Mouse (Mus musculus) gonadal fat pad, adult 2 months (tissue): ENCODE data around the gene Il21r. TPM values are rescaled to one million over a fixed set of nuclear protein-coding genes. Genes with fewer than 3 reads are reported as not detected.

ENCODE experiments used
- DNase-seq: peaks from one replicate; pipeline ENCODE4 v3.0.0-alpha.2; 2012; ENCODE audit warnings: low read depth
- polyA plus RNA-seq: library from polyadenylated mRNA; depleted of rRNA; stranded (reverse); fragments of >200 nt; gene quantifications from 2 replicates; pipeline ENCODE4 v1.2.3, GENCODE M21; 2012; rRNA removed

Il21r gene
- 1.5 and 1.8 TPM in 2 replicates for polyA plus RNA-seq

DNA sequence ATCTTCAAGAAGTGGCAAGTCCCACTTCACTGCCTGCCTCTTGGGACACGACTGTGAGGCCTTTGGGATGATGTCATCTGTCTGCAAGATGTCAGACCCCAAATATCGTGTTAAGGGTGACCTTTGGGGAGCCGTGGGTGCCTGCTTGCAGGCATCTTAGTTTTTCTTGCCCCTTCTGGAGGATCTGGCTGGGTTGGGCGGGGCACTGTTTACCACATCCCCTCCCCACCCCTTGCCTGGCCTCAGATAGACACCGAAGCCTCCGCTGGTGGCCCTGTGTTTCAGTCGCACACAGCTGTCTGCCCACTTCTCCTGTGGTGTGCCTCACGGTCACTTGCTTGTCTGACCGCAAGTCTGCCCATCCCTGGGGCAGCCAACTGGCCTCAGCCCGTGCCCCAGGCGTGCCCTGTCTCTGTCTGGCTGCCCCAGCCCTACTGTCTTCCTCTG lies at the start of gene Il21r:
Gene Il21r, plus strand, starts transcription at position 245 of the 447 bp plus-strand sequence.
- no peak for DNase-seq

DNA sequence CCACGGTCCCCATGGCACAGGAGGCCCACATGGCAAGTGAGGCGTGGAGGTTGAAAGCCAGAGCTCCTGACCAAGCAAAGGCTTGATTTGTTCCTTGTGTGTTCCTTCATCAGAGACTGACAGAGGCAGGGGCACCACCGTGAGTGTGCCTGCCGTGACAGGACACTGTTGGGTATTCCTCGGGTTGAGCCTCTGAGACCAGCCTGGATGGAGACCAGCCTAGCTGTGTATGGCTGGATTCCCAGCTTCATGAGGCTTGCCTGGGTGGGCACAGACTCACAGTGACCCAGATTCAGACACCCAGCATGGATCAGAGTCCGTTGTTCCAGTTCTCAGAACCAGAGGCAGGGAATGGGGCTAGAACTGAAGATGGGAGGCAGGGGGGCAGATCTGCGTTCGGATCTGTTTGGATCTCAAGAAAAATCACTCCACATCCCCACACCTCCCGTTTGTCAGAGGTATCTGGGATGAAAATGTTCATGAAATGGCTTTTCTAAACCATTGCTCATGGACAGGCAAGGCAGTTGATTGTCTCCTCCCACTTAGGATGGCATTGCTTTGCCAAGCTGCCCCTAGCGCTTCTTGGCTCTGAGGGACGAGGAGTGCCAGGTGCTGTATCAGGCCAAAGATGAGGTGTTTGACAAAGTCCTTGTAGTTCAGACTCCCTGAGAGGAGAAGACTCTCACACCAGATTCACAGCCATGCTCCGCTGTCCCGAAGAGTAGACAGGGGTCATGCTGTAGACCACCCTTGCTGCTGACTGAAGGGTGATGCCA lies 49.4 kb upstream of the Il21r start:
- no peak for DNase-seq

DNA sequence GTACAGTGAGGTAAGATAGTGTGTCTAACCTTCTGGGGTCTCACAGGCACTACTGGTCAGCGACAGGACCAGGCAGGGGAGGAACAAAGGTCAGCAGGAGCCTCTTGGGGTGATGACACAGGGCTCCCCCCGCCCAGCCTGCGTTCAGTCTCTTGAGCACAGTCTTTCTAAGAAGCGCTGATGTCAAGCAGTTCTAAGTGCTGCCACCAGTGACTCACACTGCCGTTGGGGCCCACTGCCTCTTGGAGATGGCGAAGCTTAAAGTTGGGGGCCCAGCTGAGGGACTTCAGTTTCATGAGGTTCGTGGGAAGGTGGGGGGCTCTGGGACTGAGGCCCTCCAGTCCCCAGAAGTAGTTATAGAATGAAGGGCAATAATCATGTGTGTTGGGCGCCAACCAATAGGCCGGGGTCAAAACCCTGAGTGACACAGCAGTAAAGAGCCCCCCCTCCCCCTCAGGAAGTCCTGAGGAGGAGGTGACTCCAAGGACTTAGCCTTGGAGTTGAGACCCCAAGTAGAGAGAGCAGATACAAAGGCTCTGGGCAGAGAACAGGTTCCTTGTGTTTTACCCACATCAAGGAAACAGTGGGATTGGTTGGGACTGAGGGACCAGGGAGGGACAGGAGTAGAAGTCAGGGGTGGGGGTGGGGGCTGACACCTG lies 48.6 kb upstream of the Il21r start:
- no peak for DNase-seq

DNA sequence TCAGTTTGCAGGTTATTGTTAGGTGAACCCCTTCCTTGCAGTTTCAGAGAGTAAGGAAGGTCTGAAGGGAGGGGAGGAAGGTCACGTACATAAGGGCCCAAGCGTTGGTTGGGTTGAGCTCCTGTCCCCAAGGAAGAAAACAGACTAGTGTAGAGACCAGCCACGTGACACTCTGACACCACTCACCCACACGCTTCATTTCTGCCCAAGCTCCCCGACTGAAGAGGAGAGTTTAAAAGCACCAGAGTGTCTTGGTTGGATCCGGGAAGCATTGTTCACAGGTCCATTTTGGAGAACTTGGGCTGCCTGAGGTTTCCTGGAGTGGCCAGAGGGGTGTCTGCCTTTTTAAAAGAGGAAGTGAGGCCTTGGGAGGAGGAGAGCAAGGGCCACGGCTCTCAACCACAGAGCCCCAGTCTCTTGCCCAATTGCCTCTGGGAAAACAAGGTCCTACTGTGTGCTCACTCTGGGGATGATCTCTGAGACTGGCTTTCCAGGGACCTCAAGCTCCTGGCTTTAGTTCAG lies 47.8 kb upstream of the Il21r start:
- DNase-seq: no peak

DNA sequence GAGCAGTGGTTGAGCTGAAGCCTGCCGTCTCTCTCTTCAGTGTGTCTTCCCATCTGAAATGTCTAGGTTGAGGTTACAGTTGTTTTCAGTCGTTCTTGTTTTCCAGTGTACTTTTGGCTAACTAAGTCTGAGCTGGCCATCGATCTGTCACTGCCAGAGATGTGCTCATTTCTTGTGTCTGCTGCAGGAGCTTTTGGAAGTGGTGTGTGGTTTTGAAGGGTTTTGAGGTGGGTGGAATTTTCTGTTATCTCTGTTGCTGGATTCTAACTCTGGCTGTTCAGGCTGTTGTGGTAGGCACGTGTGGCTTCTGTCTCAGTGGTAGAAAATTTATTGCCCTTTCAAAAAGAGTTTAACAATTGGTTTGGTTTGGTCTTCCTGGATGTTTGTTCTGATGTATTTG lies 47.1 kb upstream of the Il21r start:
- DNase-seq: no peak

DNA sequence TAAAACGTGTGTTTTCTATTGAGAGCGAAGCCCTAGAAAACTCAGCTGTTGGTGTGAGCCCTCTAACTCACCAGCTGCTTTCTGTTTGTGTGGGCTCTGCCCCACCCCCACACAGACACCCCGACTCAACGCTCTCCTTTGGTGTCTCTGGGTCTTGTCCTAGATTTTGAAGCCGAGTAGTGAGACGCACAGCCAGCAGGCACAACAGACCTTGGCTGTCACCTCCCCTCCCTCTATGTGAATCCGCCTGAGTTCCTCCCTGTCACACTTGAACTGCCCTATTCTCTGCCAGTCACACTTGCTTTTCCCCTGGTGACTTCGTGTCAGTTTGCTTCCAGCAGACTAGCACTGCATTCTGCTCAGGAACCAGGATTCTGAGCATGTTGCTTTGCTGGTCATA lies 46.4 kb upstream of the Il21r start:
- no peak for DNase-seq

DNA sequence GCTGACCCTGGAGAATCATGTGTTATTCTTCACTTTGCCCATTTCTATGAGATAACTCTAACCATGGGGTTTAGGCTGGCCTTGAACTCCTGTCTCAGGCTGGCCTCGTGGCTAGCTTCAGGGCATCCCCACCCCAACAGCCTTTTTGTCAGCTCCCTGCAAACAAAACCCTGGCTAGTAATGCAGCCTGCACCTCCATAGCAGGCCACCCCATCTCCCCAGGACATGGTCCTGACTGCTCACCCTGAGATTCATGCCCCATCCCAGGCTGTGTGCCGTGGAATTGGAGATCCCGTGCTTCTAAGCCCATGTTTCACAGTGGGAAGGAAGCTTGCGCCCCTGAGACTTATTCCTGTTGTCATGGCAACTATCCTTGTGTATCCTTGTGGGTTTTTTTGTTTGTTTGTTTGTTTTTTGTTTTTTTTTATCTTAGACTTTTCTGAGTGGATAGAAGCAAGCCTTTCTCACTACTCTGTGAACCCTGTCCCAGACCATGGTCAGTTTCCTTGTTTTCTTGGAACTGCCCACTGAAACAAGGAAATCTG lies 44.8 kb upstream of the Il21r start:
- no peak for DNase-seq

DNA sequence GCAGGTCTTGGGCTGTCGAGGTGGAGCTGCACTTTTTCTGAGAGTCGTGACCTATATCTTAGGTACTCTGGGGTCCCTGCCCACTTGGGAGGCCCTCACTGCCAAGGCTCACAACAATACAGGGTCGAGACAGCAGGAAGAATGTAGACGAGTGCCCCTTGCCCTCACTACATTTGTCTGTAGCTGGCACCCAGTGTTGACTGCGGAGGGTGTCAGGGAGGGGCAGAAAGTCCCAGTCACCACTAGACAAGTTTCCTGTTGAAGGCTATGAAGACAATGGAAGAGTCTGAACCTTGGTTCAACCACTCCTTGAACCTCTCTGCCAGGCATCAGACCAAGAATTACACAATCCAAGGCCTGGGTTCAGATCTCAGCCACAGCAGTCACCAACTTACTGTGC lies 44.2 kb upstream of the Il21r start:
- no peak for DNase-seq

DNA sequence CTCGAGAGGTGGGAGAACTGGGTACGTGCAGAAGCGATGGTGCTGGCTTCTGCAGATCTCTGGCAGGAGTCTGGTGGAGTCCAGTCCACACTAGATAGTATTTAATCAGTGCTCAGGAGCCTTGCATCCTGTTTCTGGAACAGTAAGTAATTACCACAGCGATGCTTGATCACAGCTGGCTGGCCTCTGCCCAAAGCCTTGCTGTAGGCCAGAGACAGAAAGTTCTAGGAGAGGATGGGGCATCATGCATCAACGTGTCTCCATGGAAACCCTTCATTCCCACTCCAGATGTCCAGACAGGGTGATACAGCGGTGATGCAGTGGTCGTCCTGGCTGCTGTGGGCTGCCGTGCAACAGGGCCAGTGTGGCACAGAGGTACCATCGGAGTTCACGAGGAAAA lies 43.7 kb upstream of the Il21r start:
- no peak for DNase-seq

DNA sequence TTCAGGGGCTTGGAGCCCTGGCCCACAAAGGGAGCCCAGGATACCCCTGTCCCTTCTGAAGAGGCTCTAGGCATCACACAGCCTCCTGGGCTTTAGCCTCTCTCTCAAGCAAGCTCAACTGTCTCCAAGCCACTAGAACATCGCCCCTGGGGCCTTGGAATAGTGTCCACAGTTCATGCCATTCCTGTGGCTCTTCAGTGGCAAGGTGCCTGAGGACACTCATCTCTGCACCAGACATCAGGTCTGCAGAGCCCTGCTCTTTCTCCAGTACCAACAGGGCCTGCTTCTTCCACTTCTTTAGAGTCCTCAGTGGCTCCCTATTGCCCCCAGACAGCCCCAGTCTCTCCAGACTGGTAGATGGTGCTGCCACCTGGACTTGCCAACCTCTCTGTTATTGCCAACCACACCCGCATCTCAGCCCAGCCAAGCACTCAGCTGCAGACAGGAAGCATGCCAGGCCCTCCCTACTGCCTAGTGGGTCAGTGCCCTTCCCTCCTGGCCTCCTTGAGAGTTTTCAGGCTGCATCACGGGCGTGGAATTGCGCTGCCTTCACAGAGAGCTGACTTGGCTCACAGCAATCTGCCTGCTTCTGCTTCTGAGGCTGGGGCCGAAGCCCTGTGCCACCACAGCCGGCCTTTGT lies 43.0 kb upstream of the Il21r start:
- DNase-seq: no peak

DNA sequence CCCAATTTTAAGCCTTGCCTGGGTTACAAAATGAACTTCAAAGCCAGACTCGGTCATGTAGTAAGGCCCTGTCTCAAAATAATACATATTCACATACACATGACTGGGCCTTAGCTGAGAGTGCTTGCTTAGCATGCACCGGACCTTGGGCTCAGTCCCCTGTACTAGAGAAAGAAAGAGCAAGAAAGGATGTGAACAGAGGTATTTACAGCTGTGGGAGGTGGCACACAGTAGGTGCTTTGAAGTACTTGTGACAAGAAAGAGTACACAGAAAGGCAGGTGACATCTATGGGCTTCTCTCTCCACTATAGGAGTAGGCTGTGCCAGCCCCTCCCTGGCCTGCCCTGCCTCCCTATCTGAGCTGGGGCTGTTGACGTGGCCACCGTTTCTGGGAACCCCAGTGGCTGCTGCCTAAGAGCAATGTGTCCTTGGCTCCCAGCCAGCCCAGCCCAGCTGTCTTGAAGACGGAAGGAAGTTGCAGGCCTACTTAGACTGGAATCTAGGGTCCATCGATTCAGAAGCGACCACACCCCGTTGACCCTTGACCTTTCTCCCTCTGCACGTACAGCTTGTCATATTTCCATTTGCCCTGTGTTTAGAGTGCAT lies 42.0 kb upstream of the Il21r start:
- no peak for DNase-seq

DNA sequence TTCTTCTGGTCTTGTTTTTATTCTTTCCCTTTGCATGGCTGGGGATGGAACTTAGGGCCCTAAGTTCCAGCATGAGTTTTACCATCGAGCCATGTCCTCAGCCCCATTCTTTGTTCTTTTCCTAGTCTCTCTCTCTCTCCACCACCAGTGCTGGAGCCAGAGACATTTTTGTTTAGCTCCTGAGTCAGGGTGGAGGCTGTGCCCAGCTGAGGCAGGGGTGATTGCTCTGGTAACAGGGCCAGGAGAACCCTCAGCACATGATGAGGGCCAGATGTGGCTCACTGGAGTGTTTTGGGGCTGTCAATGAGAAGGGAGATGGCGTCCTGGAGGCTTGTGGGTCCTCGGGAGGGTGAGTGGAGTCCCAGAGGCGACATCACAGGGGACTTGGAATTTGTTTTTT lies 40.8 kb upstream of the Il21r start:
- no peak for DNase-seq

DNA sequence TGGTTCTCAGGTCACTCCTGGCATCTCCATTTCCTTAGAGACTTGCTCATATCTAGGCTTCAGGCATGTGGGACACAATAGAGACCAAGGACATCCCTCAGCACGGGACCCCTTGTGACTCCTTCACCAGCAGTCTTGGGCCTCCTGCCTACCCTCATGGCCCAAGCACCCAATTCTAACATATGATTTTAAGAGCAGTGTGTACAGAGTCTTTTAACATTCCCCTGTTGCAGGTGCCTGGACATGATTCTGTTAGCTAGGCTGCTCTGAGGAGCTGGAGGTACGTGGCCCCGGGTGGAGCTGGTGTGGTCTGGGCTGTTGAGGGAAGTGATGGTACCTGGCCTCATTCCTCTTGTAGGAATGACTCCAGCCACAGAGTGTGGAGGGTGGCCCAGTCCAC lies 40.1 kb upstream of the Il21r start:
- no peak for DNase-seq

DNA sequence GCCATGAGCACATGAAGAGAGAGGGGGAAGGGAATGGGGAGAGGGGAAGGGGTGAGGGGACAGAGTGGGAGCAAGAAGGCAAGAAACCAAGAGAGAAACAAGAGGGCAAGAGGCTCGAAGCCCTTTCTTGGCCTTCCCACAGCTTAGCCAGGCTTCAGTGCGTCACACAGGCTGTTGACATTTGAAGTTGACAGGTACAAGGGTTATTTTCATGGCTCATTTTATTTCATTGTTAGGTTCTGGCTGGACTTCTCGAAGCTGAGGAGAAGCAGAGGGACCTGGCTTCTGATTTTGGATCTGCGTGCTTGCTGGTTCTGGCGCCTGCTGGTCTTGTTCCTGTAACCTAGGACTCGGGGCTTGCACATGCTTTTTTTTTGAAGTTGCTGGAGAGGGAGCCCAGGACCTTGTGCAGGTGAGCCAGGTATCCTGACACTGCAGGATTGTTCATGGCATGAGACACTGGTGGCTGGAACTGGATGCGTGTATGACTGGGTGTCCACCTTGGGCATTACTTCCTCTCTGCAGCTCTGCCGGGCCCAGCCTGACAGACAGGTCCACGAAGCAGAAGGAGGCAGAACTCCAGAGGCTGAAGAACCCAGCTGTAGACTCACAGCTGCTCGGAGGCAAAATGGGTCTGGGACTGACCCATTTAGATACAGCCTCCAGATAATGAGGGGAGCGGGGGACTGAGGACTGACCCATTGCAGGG lies 38.8 kb upstream of the Il21r start:
- no peak for DNase-seq

DNA sequence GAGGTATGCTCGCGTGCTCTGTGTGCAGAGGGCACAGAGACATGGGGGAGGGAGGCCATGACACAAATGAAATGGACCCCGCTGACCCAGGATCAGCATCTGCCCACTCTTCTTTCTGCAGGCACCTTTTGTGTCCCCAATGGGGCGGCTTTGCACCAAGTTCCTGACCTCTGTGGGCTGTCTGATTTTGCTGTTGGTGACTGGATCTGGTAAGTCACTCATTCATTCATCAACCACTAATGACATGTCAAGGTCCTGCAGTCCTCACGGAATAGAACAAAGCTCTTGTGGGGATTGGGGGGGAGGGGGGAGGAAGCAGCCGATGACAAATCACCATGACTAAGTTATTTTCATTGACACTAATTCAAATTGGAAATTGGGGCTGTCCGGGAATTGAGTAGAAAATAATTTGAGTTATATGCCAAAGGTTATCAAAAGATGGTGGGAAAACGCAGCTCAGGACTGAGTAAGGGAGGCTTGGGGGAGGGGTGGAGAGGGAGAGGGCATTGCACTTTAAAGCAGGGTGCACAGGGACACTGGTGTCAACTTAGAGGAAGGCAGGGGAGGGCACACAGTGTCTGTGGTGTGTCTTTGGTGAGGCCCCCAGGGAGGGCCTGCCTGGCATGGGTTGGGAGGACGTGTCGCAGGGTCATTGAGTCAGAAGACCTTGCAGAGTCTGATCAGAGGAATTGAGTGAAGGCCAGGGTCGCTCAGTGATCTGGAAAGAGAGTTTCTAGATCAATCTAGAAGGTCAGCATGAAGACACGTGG lies 37.5 kb upstream of the Il21r start:
- DNase-seq: no peak

DNA sequence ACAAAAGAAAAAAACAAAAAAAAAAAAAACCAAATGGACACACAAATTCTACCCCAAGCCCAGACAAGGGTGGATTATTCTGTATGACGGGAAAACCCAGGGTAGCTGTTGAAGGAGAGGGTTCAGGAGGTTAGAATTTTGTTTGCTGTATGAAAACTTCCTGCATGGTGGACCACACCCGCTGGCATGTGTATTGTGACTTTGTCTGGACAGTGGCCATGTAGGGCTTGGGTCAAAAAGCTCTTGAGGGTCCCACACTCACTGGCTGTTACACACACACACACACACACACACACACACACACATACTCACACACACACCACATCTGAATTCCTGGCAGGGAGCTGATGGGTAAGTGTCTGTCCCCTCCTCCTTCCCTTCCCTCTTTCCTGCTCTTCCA lies 36.8 kb upstream of the Il21r start:
- no peak for DNase-seq

DNA sequence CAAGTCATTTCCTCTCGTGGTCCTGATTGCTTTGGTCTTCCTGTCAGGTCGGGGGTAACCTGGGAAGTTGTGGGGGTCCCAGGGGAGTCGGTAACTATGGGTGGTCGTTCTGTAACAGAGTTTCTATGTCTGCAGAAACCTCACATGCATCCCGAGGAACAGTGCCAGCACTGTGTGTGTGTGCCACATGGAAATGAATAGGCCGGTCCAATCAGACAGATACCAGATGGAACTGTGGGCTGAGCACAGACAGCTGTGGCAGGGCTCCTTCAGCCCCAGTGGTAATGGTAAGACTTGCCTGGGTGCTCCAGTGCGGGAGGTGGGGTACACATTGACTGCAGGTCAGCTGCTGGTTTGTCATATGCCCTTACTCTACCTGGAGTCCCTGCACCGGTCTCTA lies 34.3 kb upstream of the Il21r start:
- no peak for DNase-seq

DNA sequence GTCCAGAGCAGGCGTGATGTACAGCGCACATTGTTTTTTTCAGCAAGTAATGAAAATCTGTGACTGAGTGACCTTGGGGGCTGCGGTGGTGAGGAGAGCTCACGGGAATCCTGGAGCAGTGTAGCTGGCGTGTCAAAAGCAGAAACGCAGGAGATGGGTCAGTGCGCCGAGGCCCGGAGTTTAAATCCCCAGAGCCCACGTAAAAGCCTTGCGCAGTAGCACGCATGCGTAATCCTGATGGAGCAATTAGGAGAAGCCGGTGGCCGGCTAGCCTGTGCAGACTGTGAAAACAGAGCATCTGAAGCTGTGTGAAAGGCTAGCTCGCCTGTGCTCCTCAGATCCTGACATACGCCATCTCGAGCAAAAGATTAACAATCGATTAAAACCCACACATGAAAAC lies 31.3 kb upstream of the Il21r start:
- DNase-seq: no peak

DNA sequence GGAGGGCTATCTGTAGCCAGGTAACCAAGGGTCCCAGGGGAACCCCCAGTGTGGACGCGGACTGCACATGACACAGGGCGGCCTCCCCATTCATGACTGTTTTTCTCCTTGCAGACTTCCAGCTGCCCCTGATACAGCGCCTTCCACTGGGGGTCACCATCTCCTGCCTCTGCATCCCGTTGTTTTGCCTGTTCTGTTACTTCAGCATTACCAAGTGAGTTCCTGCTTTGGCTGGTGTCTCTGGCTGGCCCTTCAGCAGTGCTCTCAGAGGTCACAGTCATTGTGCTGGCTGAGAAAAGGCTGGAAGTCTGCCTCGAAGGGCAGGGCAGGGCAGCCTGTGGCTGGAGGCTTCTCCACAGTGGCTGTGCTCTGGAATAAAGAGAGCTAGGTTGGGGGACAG lies 30.5 kb upstream of the Il21r start:
- DNase-seq: no peak

DNA sequence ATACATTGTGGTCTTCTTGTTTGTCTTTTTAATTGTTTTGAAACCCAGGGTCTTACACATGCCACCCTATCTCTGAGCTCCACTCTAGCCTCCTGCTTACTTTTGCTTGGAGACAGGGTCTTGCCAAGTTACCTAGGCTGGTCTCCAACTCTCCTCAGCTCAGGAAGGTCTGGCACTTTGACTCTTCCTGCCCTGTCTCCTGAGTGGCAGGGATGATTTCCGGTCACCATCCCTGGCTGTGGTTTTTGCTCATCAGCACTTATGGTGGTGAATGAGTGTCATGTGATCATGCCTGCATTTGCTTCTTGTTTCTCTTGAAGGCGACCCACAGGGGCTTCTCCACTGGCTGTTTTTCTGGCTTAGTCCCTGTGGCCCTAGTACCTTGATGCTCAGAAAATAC lies 29.4 kb upstream of the Il21r start:
- no peak for DNase-seq

DNA sequence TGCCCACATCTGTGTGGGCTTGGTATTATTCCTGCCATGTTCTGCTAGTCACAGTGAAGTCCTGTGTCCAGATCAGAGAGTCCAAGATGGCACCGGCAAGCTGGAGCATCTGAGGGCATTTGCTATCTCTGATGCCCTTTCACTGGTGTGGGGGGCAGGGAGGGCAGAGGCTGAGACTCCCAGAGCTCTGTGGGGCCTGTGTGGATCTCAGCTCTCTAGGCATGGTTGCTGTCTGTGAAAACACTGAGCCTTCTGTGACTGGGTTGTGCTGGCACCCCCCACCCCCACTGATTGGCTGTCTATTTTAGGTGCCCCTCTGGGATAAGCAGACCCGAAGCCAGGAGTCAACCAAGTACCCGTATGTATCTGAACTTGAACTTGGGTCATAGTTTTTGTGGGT lies 28.4 kb upstream of the Il21r start:
- no peak for DNase-seq
